Mouse (Mus musculus) gastrocnemius, postnatal 36 days (tissue): ENCODE measurements around the gene Armcx5. TPM values are rescaled to one million over a fixed set of nuclear protein-coding genes. Genes with fewer than 3 reads are reported as not detected.

Experiments
- microRNA-seq, 2 experiments: library from miRNA; unstranded; fragments of <30 nt; microRNA quantifications; one replicate each; pipeline ENCODE4 v1.2.0; 2021
- total RNA-seq, 2 experiments: library from RNA; stranded (reverse); gene quantifications; 2 replicates each; pipeline ENCODE4 v1.2.3; 2021

Armcx5 gene
- total RNA-seq, 2 experiments from 2014 or later: 2.6 to 3.8 TPM

Small RNAs within 50 kb of the gene (microRNA-seq; reads per million reads assigned to microRNA genes)
- 0 reads per million in 2 experiments for gene Mir1970
- 0 reads per million in 2 experiments for gene Mir7646

Other genes with a start within 250 kb of the Armcx5 start
- not detected for gene AV320801, start 248.1 kb upstream of the Armcx5 start, total RNA-seq
- not detected for gene Nxf7, start 144.0 kb upstream of the Armcx5 start, total RNA-seq
- gene Prame, start 115.0 kb upstream of the Armcx5 start, total RNA-seq: not detected
- not detected for gene Tcp11x2, start 48.9 kb upstream of the Armcx5 start, total RNA-seq
- gene Tmsb15a, start 17.5 kb upstream of the Armcx5 start, total RNA-seq: not detected
- gene Gprasp1, start within 50 bp of the Armcx5 start, total RNA-seq: 10 to 100 TPM; 13.7 to 16.2 TPM
- 1 to 10 TPM; 2.3 to 5.3 TPM for gene Bhlhb9, start 54.9 kb downstream of the Armcx5 start, total RNA-seq
- gene Gprasp2, start 96.3 kb downstream of the Armcx5 start, total RNA-seq: 1 to 10 TPM in 1 of 2 experiments, under 1 TPM in 1; 0.72 to 1.9 TPM